Mouse (Mus musculus): ENCODE results near the gene Asna1. TPM values are rescaled to one million over a fixed set of nuclear protein-coding genes. Genes with fewer than 3 reads are reported as not detected.

The Asna1 gene
- polyA plus RNA-seq, 1 experiment from 2014 or later = 170 TPM

GRCm38 (mm10) chr8:84974543-84975142 lies 50.4 kb downstream of the Asna1 start:
- WGBS = 84% methylated on average over 8 of the region's 8 CpGs
- Histone ChIP-seq H3K9me3 (ENCODE audit: control insufficient read depth, low read length) (no peaks in the 10 kb centered on the region), H3K36me3 (ENCODE audit: control insufficient read depth, insufficient read depth, low read length) (peaks cover 16% of the 10 kb centered on the region; the same call in 1 of the 2 replicates), H3K4me3 (ENCODE audit: low read length) (no peak overlapping the region), H3K27ac (ENCODE audit: low read depth, low read length) (no peak overlapping the region), H3K9ac (ENCODE audit: low read depth, low read length) (no peak overlapping the region), H3K27me3 (replicated peaks; ENCODE audit: control insufficient read depth, insufficient read depth, low read length) (peaks cover 5% of the 10 kb centered on the region; the same call in 1 of the 2 replicates), H3K4me2 (ENCODE audit: low read length) (no peak overlapping the region), H3K4me1 (ENCODE audit: control insufficient read depth, insufficient read depth, low read depth, low read length) (peaks cover 50% of the 10 kb centered on the region)
- no peak for ATAC-seq

DNA sequence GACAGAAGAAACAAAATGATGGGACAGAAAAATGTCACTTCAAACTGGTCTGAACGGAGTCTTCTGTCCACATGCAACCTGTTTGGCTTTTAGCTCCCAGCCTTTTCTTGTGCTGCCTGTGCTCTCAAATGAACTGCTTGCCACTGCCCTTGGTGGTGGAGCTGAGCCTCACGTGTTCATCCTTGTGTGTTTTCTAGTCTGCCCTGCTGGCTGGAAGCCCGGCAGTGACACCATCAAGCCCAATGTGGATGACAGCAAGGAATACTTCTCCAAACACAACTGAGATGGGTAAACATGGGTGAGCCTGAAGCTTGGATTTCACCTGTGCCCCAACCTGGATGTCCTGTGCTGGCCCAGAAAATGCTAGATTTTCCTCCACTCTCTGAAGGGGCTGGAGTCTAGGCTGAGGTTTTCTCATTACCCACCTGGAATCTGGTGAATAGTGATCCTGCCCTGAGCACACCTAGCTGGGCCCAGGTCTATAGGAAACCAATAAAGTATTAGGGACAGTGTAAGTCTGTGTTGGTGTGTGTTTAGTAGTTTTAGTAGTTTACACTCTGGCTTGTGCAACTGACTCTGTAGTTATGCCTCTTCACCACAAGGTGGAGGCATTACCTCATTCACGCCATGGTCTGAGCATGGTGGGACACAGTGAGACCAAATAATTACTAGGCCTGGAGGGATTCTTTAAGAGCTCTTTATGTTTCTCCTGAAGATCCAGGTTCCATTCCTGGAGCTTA lies 51.1 kb downstream of the Asna1 start:
- Histone ChIP-seq H3K9ac (ENCODE audit: low read depth, low read length) (no peak overlapping the region), H3K4me2 (ENCODE audit: low read length) (no peak overlapping the region), H3K9me3 (ENCODE audit: control insufficient read depth, low read length) (no peaks in the 10 kb centered on the region), H3K4me1 (ENCODE audit: control insufficient read depth, insufficient read depth, low read depth, low read length) (peaks cover 44% of the 10 kb centered on the region), H3K27me3 (replicated peaks; ENCODE audit: control insufficient read depth, insufficient read depth, low read length) (peaks cover 5% of the 10 kb centered on the region; the same call in 1 of the 2 replicates), H3K27ac (ENCODE audit: low read depth, low read length) (no peak overlapping the region), H3K36me3 (ENCODE audit: control insufficient read depth, insufficient read depth, low read length) (peaks cover 16% of the 10 kb centered on the region; the same call in 1 of the 2 replicates), H3K4me3 (ENCODE audit: low read length) (no peak overlapping the region)
- no peak for ATAC-seq
- WGBS = 65% methylated on average over 4 of the region's 4 CpGs

GRCm38 (mm10) chr8:84973079-84973478 lies 52.0 kb downstream of the Asna1 start:
- Histone ChIP-seq H3K9me3 (ENCODE audit: control insufficient read depth, low read length) (no peaks in the 10 kb centered on the region), H3K36me3 (ENCODE audit: control insufficient read depth, insufficient read depth, low read length) (peaks cover 16% of the 10 kb centered on the region; the same call in 1 of the 2 replicates), H3K27me3 (replicated peaks; ENCODE audit: control insufficient read depth, insufficient read depth, low read length) (peaks cover 5% of the 10 kb centered on the region; the same call in 1 of the 2 replicates), H3K9ac (ENCODE audit: low read depth, low read length) (no peak overlapping the region), H3K4me2 (ENCODE audit: low read length) (no peak overlapping the region), H3K4me1 (ENCODE audit: control insufficient read depth, insufficient read depth, low read depth, low read length) (peaks cover 46% of the 10 kb centered on the region), H3K27ac (ENCODE audit: low read depth, low read length) (no peak overlapping the region), H3K4me3 (ENCODE audit: low read length) (no peak overlapping the region)
- WGBS = 81% methylated on average over 1 of the region's 1 CpGs
- no peak for ATAC-seq

GRCm38 (mm10) chr8:84970913-84971312 lies 54.2 kb downstream of the Asna1 start:
- 50% methylated on average over 5 of the region's 5 CpGs for WGBS
- no peaks in the 10 kb centered on the region for H3K9me3 ChIP-seq (ENCODE audit: control insufficient read depth, low read length)
- H3K27ac ChIP-seq (ENCODE audit: low read depth, low read length) = no peak overlapping the region

DNA sequence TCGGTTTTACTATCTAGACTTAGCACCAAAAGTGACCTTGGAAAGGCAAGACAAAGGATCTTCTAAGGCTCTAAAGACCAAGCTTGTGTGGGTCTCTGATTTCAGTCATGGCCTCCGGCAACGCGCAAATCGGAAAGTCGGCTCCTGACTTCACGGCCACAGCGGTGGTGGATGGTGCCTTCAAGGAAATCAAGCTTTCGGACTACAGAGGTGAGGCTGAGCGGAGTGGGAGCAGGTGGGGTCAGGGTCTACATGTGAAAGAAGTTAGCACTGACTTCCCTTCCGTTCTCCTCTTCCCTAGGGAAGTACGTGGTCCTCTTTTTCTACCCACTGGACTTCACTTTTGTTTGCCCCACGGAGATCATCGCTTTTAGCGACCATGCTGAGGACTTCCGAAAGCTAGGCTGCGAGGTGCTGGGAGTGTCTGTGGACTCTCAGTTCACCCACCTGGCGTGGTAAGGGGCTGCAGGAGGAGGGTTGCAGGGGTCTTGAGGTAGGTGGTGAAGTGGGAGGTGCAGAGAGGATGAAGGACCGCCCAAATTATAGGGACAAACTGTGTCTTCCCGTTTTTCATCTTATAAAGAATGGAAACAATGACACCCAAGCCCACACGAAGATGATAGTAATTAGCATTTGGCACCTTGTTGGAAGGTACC lies 54.8 kb downstream of the Asna1 start:
- Histone ChIP-seq H3K27ac (ENCODE audit: low read depth, low read length) (peak overlapping the region; percentile 92), H3K4me2 (ENCODE audit: low read length) (peak overlapping the region; percentile 95), H3K9me3 (ENCODE audit: control insufficient read depth, low read length) (no peaks in the 10 kb centered on the region), H3K4me1 (ENCODE audit: control insufficient read depth, insufficient read depth, low read depth, low read length) (peaks cover 29% of the 10 kb centered on the region), H3K9ac (ENCODE audit: low read depth, low read length) (peak overlapping the region; percentile 92), H3K27me3 (replicated peaks; ENCODE audit: control insufficient read depth, insufficient read depth, low read length) (no peaks in the 10 kb centered on the region), H3K4me3 (ENCODE audit: low read length) (peak overlapping the region; percentile 79), H3K36me3 (ENCODE audit: control insufficient read depth, insufficient read depth, low read length) (peaks cover 16% of the 10 kb centered on the region; the same call in 1 of the 2 replicates)
- ATAC-seq = no peak
- WGBS = 6% methylated on average over 21 of the region's 21 CpGs

More at GRCm38 (mm10) chr8:84970913-84971312, 54.2 kb downstream of the Asna1 start:
- Histone ChIP-seq H3K4me1 (ENCODE audit: control insufficient read depth, insufficient read depth, low read depth, low read length) (peaks cover 33% of the 10 kb centered on the region), H3K27me3 (replicated peaks; ENCODE audit: control insufficient read depth, insufficient read depth, low read length) (no peaks in the 10 kb centered on the region), H3K4me2 (ENCODE audit: low read length) (peak overlapping the region; percentile 95), H3K36me3 (ENCODE audit: control insufficient read depth, insufficient read depth, low read length) (peaks cover 16% of the 10 kb centered on the region; the same call in 1 of the 2 replicates), H3K9ac (ENCODE audit: low read depth, low read length) (peak overlapping the region; percentile 92), H3K4me3 (ENCODE audit: low read length) (peak overlapping the region; percentile 79)
- no peak for ATAC-seq

DNA sequence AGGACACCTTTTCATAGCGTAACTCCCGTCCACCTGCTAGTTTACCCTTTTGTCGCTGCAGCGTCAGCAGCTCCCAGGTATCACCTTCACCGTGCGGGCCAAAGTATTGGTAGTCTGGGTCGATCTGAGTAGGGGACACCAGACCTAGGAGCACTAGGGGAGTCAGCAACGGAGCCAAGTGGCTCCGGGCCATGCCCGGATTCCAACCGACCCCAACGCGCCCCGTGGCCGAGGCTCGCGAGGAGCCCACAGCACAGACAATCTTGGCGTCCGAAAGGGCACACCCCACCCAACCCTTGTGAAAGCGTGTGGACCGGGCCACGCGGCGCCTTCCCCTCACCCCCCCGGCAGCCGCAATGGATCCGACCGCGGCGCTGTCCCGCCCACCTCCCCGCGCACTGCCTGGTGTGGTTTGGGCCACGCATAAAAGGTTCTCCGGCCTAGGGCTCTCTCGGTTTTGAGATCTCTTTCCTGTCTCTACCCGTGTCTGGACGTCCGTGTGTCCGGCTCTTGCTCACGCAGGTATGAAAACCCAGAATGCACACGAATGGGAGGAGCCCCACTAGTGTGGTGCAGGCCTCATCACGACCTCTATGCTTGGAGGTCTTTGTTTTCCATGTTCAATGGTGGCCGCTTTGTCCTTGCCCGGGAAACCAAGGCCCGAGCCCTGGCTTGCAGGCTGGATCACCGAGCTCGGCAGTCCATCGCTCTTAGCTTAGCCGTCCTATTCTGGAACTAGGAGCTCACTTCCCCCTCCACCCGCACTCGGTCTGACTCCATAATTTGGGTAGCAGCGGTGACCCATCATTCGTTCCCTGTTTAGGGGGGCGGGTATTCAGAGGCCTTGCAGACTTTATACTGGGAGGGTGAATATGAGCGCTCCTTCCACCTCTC lies 55.6 kb downstream of the Asna1 start, which contains the start of the genes Gm49661, Prdx2 and Rnaseh2a:
Gene Gm49661, minus strand, starts transcription at position 193 of the 894 bp plus-strand sequence.
Gene Prdx2, plus strand, starts transcription at position 347 of the 894 bp plus-strand sequence.
Gene Rnaseh2a, minus strand, starts transcription at position 527 of the 894 bp plus-strand sequence.
- Histone ChIP-seq H3K9ac (ENCODE audit: low read depth, low read length) (peak within 1 kb of the TSS; percentile 92), H3K36me3 (ENCODE audit: control insufficient read depth, insufficient read depth, low read length) (peaks cover 16% of the 10 kb centered on the region; the same call in 1 of the 2 replicates), H3K27me3 (replicated peaks; ENCODE audit: control insufficient read depth, insufficient read depth, low read length) (no peaks in the 10 kb centered on the region), H3K27ac (ENCODE audit: low read depth, low read length) (peak within 1 kb of the TSS; percentile 92), H3K9me3 (ENCODE audit: control insufficient read depth, low read length) (no peaks in the 10 kb centered on the region), H3K4me1 (ENCODE audit: control insufficient read depth, insufficient read depth, low read depth, low read length) (peaks cover 34% of the 10 kb centered on the region), H3K4me2 (ENCODE audit: low read length) (peak within 1 kb of the TSS; percentile 95), H3K4me3 (ENCODE audit: low read length) (peak within 1 kb of the TSS; percentile 79)
- WGBS = under 1% methylated on average over 52 of the region's 56 CpGs
- ATAC-seq = peak; percentile 78

- Histone ChIP-seq H3K27me3 (replicated peaks; ENCODE audit: control insufficient read depth, insufficient read depth, low read length) (no peaks in the 10 kb centered on the region), H3K9me3 (ENCODE audit: control insufficient read depth, low read length) (no peaks in the 10 kb centered on the region), H3K27ac (ENCODE audit: low read depth, low read length) (peak overlapping the region; percentile 56; the same call in 1 of the 2 replicates), H3K4me1 (ENCODE audit: control insufficient read depth, insufficient read depth, low read depth, low read length) (peaks cover 34% of the 10 kb centered on the region), H3K36me3 (ENCODE audit: control insufficient read depth, insufficient read depth, low read length) (peaks cover 11% of the 10 kb centered on the region; the same call in 1 of the 2 replicates), H3K9ac (ENCODE audit: low read depth, low read length) (peak overlapping the region; percentile 92), H3K4me2 (ENCODE audit: low read length) (peak overlapping the region; percentile 95), H3K4me3 (ENCODE audit: low read length) (peak overlapping the region; percentile 79)
- ATAC-seq = no peak
- WGBS = 26% methylated on average over 2 of the region's 2 CpGs
Measured at GRCm38 (mm10) chr8:84968650-84969049, 56.4 kb downstream of the Asna1 start.

All from hindbrain, embryonic 16.5 days (tissue).